Mouse (Mus musculus) inflammation-experienced regulatory T-cells (primary cell): ENCODE data around the gene Utp18. TPM values are rescaled to one million over a fixed set of nuclear protein-coding genes. Genes with fewer than 3 reads are reported as not detected.

Experiments used
- polyA plus RNA-seq, 2 experiments: library from polyadenylated mRNA; unstranded; fragments of 100-300 nt; shearing (Covaris generic); gene quantifications; one replicate each; pipeline ENCODE4 v1.2.1; 2017

Gene Utp18
- polyA plus RNA-seq: 10 to 100 TPM; 50.5 to 66.6 TPM

DNA sequence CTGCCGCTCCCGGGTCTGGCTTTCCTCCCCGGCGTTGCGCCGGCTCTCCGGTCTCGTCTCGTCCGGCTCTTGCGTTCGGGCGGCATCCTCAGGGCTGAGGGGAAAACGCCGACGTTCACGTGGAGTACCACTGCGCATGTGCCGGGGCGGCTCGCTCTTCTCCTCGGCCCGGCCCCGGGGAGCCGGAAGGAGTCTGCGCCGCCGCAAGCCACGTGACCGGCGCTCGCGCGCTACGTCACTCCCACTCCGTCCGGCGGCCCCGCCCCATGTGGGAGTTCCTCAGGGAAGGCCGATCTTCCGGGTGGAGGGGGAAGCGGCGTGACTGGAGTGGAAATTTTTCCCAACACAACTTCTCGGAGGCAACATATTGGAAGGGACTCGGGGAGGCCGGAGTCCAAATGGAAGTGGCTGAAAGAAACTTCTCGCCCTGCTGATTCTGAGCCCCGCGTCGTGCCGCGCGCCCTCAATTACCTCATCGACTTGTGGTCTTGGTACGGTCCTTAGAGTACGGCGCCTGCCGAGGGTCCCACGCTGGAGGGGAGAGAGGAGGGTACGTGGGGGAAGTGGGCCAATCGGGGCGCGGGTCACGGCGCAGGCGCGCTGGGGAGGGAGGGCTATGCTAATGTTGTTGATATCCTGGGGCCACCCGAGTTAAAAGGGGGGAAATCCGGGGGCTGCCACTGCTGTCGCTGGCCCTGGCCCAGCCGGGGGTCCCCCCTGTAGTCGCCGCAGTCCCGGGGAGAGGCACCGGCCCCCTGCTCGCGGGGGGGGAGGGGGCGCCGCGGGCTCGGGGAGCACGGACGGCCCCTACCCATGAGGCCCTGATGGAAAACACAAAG, at the start of gene Utp18, which contains the start of gene Mbtd1:
Gene Utp18 (minus strand): TSS at position 195 of the 839 bp plus-strand sequence.
Gene Mbtd1 (plus strand): TSS at position 281 of the 839 bp plus-strand sequence.

Other genes with a start within 250 kb of the Utp18 start
- gene Mbtd1, start 86 bp upstream of the Utp18 start, polyA plus RNA-seq: 10 to 100 TPM; 25.0 to 29.0 TPM
- gene Nme2, start 70.5 kb upstream of the Utp18 start, polyA plus RNA-seq: 100 to 1,000 TPM; 102 to 119 TPM
- 100 to 1,000 TPM; 182 to 239 TPM for gene Gm20390, start 82.5 kb upstream of the Utp18 start, polyA plus RNA-seq
- 100 to 1,000 TPM in 1 of 2 experiments, 10 to 100 TPM in 1; 95.5 to 111 TPM for gene Nme1, start 82.8 kb upstream of the Utp18 start, polyA plus RNA-seq
- 10 to 100 TPM; 41.8 to 54.4 TPM for gene Spag9, start 110.3 kb upstream of the Utp18 start, polyA plus RNA-seq